Mouse (Mus musculus) spleen, adult 2 months (tissue): ENCODE measurements at regions not wholly inside any gene's neighbourhood (a gene's known extent, or its start where the extent isn't known, plus 50 kb on each side); places are given as distances from the start of the nearest gene placed in this dataset.

ENCODE experiments used
- CTCF ChIP-seq: fragments of 200-500 bp; IDR thresholded peaks from 2 replicates; pipeline ENCODE4 v1.5.1; 2011; ENCODE audit warnings: mild to moderate bottlenecking, inconsistent platforms; ENCODE audit not compliant: insufficient read depth, insufficient read length, insufficient replicate concordance; ENCODE audit errors: extremely low read depth
- POLR2A ChIP-seq: fragments of 200-500 bp; IDR thresholded peaks from 2 replicates; pipeline ENCODE4 v1.6.1; 2011; ENCODE audit warnings: low read depth, low read length, inconsistent platforms

GRCm38 (mm10) chr7:73135786-73136185, 239.5 kb upstream of the Rgma start:
- TF ChIP-seq CTCF (no peak), POLR2A (no peak)
